Mouse (Mus musculus) myocyte (in vitro differentiated cells): ENCODE data around the gene Asxl1.

Experiments
- CEBPB ChIP-seq: IDR thresholded peaks from 2 replicates; pipeline ENCODE4 v1.6.1; 2011; ENCODE audit warnings: mild to moderate bottlenecking, moderate library complexity; ENCODE audit not compliant: poor library complexity, insufficient read depth, severe bottlenecking
- E2F4 ChIP-seq: IDR thresholded peaks from one replicate; pipeline ENCODE4 v1.6.1; 2011; ENCODE audit warnings: mild to moderate bottlenecking, control low read depth, moderate library complexity; ENCODE audit not compliant: insufficient read depth
- MAX ChIP-seq: IDR thresholded peaks from one replicate; pipeline ENCODE4 v1.6.1; 2011; ENCODE audit warnings: low read depth, mild to moderate bottlenecking, control low read depth
- MYOG ChIP-seq, 3 experiments: IDR thresholded peaks; one replicate each; pipeline ENCODE4 v1.6.1; 2011; ENCODE audit warnings: control low read depth in 2 of 3, low read depth in 2 of 3, mild to moderate bottlenecking in 2 of 3; ENCODE audit not compliant: insufficient read length in 2 of 3, control insufficient read depth in 1 of 3, insufficient read depth in 1 of 3
- POLR2A ChIP-seq: IDR thresholded peaks from one replicate; pipeline ENCODE4 v1.6.1; 2011; ENCODE audit warnings: low read depth, mild to moderate bottlenecking, control low read depth, moderate library complexity; ENCODE audit not compliant: insufficient read length
- POLR2AphosphoS2 ChIP-seq: IDR thresholded peaks from one replicate; pipeline ENCODE4 v1.6.1; 2011; ENCODE audit warnings: low read depth, control low read depth; ENCODE audit not compliant: insufficient read length
- REST ChIP-seq: IDR thresholded peaks from one replicate; pipeline ENCODE4 v1.6.1; 2011; ENCODE audit warnings: mild to moderate bottlenecking, control low read depth, moderate library complexity; ENCODE audit not compliant: insufficient read depth, insufficient read length
- SRF ChIP-seq: IDR thresholded peaks from one replicate; pipeline ENCODE4 v1.6.1; 2011; ENCODE audit warnings: low read depth; ENCODE audit not compliant: control insufficient read depth, insufficient read length
- TCF12 ChIP-seq: IDR thresholded peaks from one replicate; pipeline ENCODE4 v1.6.1; 2011; ENCODE audit warnings: mild to moderate bottlenecking, control low read depth; ENCODE audit not compliant: poor library complexity, insufficient read depth, severe bottlenecking
- TCF3 ChIP-seq: IDR thresholded peaks from one replicate; pipeline ENCODE4 v1.6.1; 2011; ENCODE audit warnings: low read depth, control low read depth; ENCODE audit not compliant: insufficient read length
- USF1 ChIP-seq: IDR thresholded peaks from one replicate; pipeline ENCODE4 v1.6.1; 2011; ENCODE audit warnings: low read depth, mild to moderate bottlenecking, control low read depth, moderate library complexity

DNA sequence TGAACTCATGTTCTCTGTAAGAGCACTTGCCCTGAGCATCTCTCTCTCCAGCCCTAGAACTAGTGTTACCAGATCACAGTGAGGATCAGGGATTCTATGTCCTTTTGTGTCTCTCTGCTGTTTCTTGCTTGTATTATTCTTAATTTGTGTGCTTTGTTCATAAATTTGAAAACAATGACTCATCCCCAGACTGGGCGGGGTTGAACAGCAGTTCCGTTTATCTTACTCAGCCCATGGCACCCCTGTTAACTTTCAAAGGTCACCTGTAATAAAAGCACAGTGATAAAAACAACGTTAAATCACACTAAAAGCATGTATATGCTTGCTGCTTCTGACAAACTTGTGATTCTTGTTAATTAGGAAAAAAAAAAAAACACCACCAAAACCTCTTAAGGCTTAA lies 3.0 kb upstream of the Asxl1 start:
- TF ChIP-seq MAX = no peak
- TF ChIP-seq TCF3 = no peak
- TF ChIP-seq USF1 = no peak
- no peak for TF ChIP-seq POLR2A
- no peak for TF ChIP-seq TCF12
- TF ChIP-seq REST = no peak
- TF ChIP-seq CEBPB = no peak
- TF ChIP-seq POLR2AphosphoS2 = no peak
- no peak for TF ChIP-seq SRF
- TF ChIP-seq E2F4 = no peak
- TF ChIP-seq MYOG (IDR thresholded peaks at IDR 0.05; ENCODE audit: control insufficient read depth in 1 of 3, insufficient read depth in 1 of 3, insufficient read length in 2 of 3, low read depth in 2 of 3) = no peak
